Comparison of ENCODE assay signal across 19 mouse cellular contexts in genomic region chr9:113673721-113674120, GRCm38 (mm10).
"Had no signal": no experiment of that assay in that cellular context is flagged by ENCODE, and none has a peak within 500 bp of the region (broad histone marks: within the 10 kb centered on the region; RNA-seq: fewer than 3 reads in every experiment).

No protein-coding gene starts in this region.

- H3K9me3 ChIP-seq: liver, embryonic 13.5 days; liver, embryonic 15.5 days; lung, embryonic 15.5 days; megakaryocyte, embryonic 14.5 days; midbrain, embryonic 12.5 days; midbrain, embryonic 15.5 days; neural tube, embryonic 12.5 days; stomach, embryonic 15.5 days had no signal

- H3K4me2 ChIP-seq: liver, embryonic 11.5 days; liver, embryonic 13.5 days; liver, embryonic 15.5 days; lung, embryonic 15.5 days; midbrain, embryonic 12.5 days; midbrain, embryonic 15.5 days; neural tube, embryonic 12.5 days; stomach, embryonic 15.5 days had no signal

- H3K4me1 ChIP-seq: liver, embryonic 13.5 days; liver, embryonic 15.5 days; lung, embryonic 15.5 days; midbrain, embryonic 12.5 days; midbrain, embryonic 15.5 days; neural tube, embryonic 12.5 days; stomach, embryonic 15.5 days had no signal

- H3K9ac ChIP-seq: liver, embryonic 13.5 days; liver, embryonic 15.5 days; liver, postnatal 0 days; lung, embryonic 15.5 days; midbrain, embryonic 12.5 days; midbrain, embryonic 15.5 days; neural tube, embryonic 12.5 days; stomach, embryonic 15.5 days had no signal

- H3K27me3 ChIP-seq: liver, embryonic 13.5 days; liver, embryonic 15.5 days; lung, embryonic 15.5 days; megakaryocyte, embryonic 14.5 days; midbrain, embryonic 12.5 days; midbrain, embryonic 15.5 days; neural tube, embryonic 12.5 days; stomach, embryonic 15.5 days had no signal

- ATAC-seq: liver, postnatal 0 days; lung, postnatal 0 days; midbrain, embryonic 15.5 days had no signal

- DNase-seq: liver, embryonic 13.5 days; liver, postnatal 0 days; lung, adult 2 months; lung, postnatal 14 days; lung, postnatal 36 days; right cerebral cortex, postnatal 14 days; thymus, adult 2 months; thymus, postnatal 25 days; thymus, postnatal 4 days had no signal

- H3K27ac ChIP-seq: liver, embryonic 13.5 days; liver, embryonic 15.5 days; lung, embryonic 15.5 days; macrophage; midbrain, embryonic 12.5 days; midbrain, embryonic 15.5 days; neural tube, embryonic 12.5 days; stomach, embryonic 15.5 days had no signal

- H3K4me3 ChIP-seq: liver, embryonic 13.5 days; liver, embryonic 15.5 days; lung, embryonic 15.5 days; megakaryocyte, embryonic 14.5 days; midbrain, embryonic 12.5 days; midbrain, embryonic 15.5 days; neural tube, embryonic 12.5 days; stomach, embryonic 15.5 days had no signal
